Mouse (Mus musculus) forebrain, embryonic 16.5 days (tissue): ENCODE data around the gene Cep152. TPM values are rescaled to one million over a fixed set of nuclear protein-coding genes. Genes with fewer than 3 reads are reported as not detected.

Experiments used
- ATAC-seq: fragments of 200-750 bp; cut with Nextera tagmentation; 2 replicates; pipeline ENCODE4 v1.8.0; 2017; ENCODE audit warnings: mild to moderate bottlenecking, moderate library complexity
- H3K27ac ChIP-seq: fragments of 300-500 bp; sonication (generic); 2 replicates; pipeline ENCODE4 v1.5.1; 2014; ENCODE audit warnings: low read length, control low read depth
- H3K27me3 ChIP-seq: fragments of 300-500 bp; sonication (generic); replicated peaks from 2 replicates; pipeline ENCODE4 v1.6.1; 2014; ENCODE audit warnings: low read length; ENCODE audit not compliant: control insufficient read depth, insufficient read depth
- H3K36me3 ChIP-seq: fragments of 300-500 bp; sonication (generic); 2 replicates; pipeline ENCODE4 v1.6.1; 2014; ENCODE audit not compliant: control insufficient read depth, insufficient read depth
- H3K4me1 ChIP-seq: fragments of 300-500 bp; sonication (generic); replicated peaks from 2 replicates; pipeline ENCODE4 v1.6.1; 2014; ENCODE audit warnings: low read length; ENCODE audit not compliant: control insufficient read depth, insufficient read depth
- H3K4me2 ChIP-seq: fragments of 300-500 bp; sonication (generic); 2 replicates; pipeline ENCODE4 v1.6.1; 2014; ENCODE audit warnings: mild to moderate bottlenecking, low read length, control low read depth
- H3K4me3 ChIP-seq: fragments of 300-500 bp; sonication (generic); replicated peaks from 2 replicates; pipeline ENCODE4 v1.5.1; 2014; ENCODE audit warnings: mild to moderate bottlenecking, low read length, control low read depth
- H3K9ac ChIP-seq: fragments of 300-500 bp; sonication (generic); replicated peaks from 2 replicates; pipeline ENCODE4 v1.6.1; 2014; ENCODE audit warnings: low read depth, low read length, control low read depth
- H3K9me3 ChIP-seq: fragments of 300-500 bp; sonication (generic); 2 replicates; pipeline ENCODE4 v1.6.1; 2016; ENCODE audit warnings: low read length; ENCODE audit not compliant: control insufficient read depth
- WGBS: fragments of 180-500 bp; shearing (Covaris S2); extraction: QIAGEN DNeasy Blood & Tissue Kit; methylation state at CpG from one replicate; pipeline ENCODE4 v1.1.7; 2014; 5-methylcytosine and 5-hydroxymethylcytosine counted together
- polyA plus RNA-seq: library from polyadenylated mRNA; unstranded; fragments of >200 nt; fragmentation: Nextera tagmentation; extraction: Ambion mirVana; gene quantifications from 2 replicates; pipeline ENCODE4 v1.2.1, GENCODE M21; 2015

Gene Cep152
- polyA plus RNA-seq, 1 experiment from 2014 or later: 4.8 TPM

- Histone ChIP-seq H3K9me3 (no peaks in the 10 kb centered on the region), H3K27me3 (no peaks in the 10 kb centered on the region), H3K4me3 (no peak overlapping the region), H3K36me3 (no peaks in the 10 kb centered on the region), H3K27ac (no peak overlapping the region), H3K4me1 (peaks cover 5% of the 10 kb centered on the region), H3K9ac (no peak overlapping the region), H3K4me2 (no peak overlapping the region)
- 57% methylated on average over 6 of the region's 6 CpGs for WGBS
- peak; percentile 69 for ATAC-seq
Measured at GRCm38 (mm10) chr2:125644912-125645311, 20.0 kb upstream of the Cep152 start.

- 93% methylated on average over 7 of the region's 7 CpGs for WGBS
- ATAC-seq: no peak
- no peak overlapping the region for H3K9ac ChIP-seq
- H3K4me3 ChIP-seq: no peak overlapping the region
- no peak overlapping the region for H3K27ac ChIP-seq
- H3K27me3 ChIP-seq: no peaks in the 10 kb centered on the region
- no peaks in the 10 kb centered on the region for H3K4me1 ChIP-seq
- H3K9me3 ChIP-seq: no peaks in the 10 kb centered on the region
- H3K4me2 ChIP-seq: no peak overlapping the region
- no peaks in the 10 kb centered on the region for H3K36me3 ChIP-seq
Measured at GRCm38 (mm10) chr2:125637331-125637730, 12.4 kb upstream of the Cep152 start.

- Histone ChIP-seq H3K27ac (no peak overlapping the region), H3K36me3 (no peaks in the 10 kb centered on the region), H3K4me1 (peaks cover 6% of the 10 kb centered on the region), H3K9me3 (no peaks in the 10 kb centered on the region), H3K9ac (no peak overlapping the region), H3K4me2 (no peak overlapping the region), H3K27me3 (no peaks in the 10 kb centered on the region), H3K4me3 (no peak overlapping the region)
- no peak for ATAC-seq
- 95% methylated on average over 2 of the region's 2 CpGs for WGBS
Measured at GRCm38 (mm10) chr2:125630010-125630409, 5.1 kb upstream of the Cep152 start.

- Histone ChIP-seq H3K4me1 (peaks cover 17% of the 10 kb centered on the region), H3K27ac (no peak overlapping the region), H3K36me3 (no peaks in the 10 kb centered on the region), H3K9me3 (no peaks in the 10 kb centered on the region), H3K9ac (no peak overlapping the region), H3K27me3 (no peaks in the 10 kb centered on the region), H3K4me3 (no peak overlapping the region), H3K4me2 (no peak overlapping the region)
- 90% methylated on average over 6 of the region's 6 CpGs for WGBS
- ATAC-seq: no peak
Measured at GRCm38 (mm10) chr2:125628487-125628886, 3.6 kb upstream of the Cep152 start.

- Histone ChIP-seq H3K36me3 (no peaks in the 10 kb centered on the region), H3K9me3 (no peaks in the 10 kb centered on the region), H3K9ac (no peak overlapping the region), H3K4me2 (no peak overlapping the region), H3K27ac (no peak overlapping the region), H3K27me3 (no peaks in the 10 kb centered on the region), H3K4me3 (no peak overlapping the region), H3K4me1 (peaks cover 17% of the 10 kb centered on the region)
- 89% methylated on average over 4 of the region's 4 CpGs for WGBS
- ATAC-seq: no peak
Measured at GRCm38 (mm10) chr2:125626536-125626935, 1.6 kb upstream of the Cep152 start.

GRCm38 (mm10) chr2:125624127-125624685 lies 707 bp downstream of the Cep152 start:
- H3K27ac ChIP-seq: no peak overlapping the region
- no peaks in the 10 kb centered on the region for H3K9me3 ChIP-seq
- no peaks in the 10 kb centered on the region for H3K27me3 ChIP-seq
- H3K4me3 ChIP-seq: peak overlapping the region; percentile 81
- no peak for ATAC-seq
- peaks cover 17% of the 10 kb centered on the region for H3K4me1 ChIP-seq
- WGBS: 9% methylated on average over 9 of the region's 9 CpGs
- peak overlapping the region; percentile 63 for H3K4me2 ChIP-seq
- H3K36me3 ChIP-seq: no peaks in the 10 kb centered on the region; the same call in 1 of the 2 replicates
- H3K9ac ChIP-seq: peak overlapping the region; percentile 74

- no peak overlapping the region for H3K9ac ChIP-seq
- no peak overlapping the region for H3K4me3 ChIP-seq
- peaks cover 17% of the 10 kb centered on the region for H3K4me1 ChIP-seq
- no peak overlapping the region for H3K27ac ChIP-seq
- H3K4me2 ChIP-seq: no peak overlapping the region
- WGBS: 91% methylated on average over 15 of the region's 15 CpGs
- H3K27me3 ChIP-seq: no peaks in the 10 kb centered on the region
- no peaks in the 10 kb centered on the region for H3K9me3 ChIP-seq
- no peaks in the 10 kb centered on the region; the same call in 1 of the 2 replicates for H3K36me3 ChIP-seq
- no peak for ATAC-seq
Measured at GRCm38 (mm10) chr2:125623211-125623610, 1.7 kb downstream of the Cep152 start.

GRCm38 (mm10) chr2:125620213-125620907 lies 4.6 kb downstream of the Cep152 start:
- no peak for ATAC-seq
- H3K27me3 ChIP-seq: no peaks in the 10 kb centered on the region
- H3K9me3 ChIP-seq: no peaks in the 10 kb centered on the region
- no peak overlapping the region for H3K27ac ChIP-seq
- H3K4me2 ChIP-seq: no peak overlapping the region
- WGBS: 21% methylated on average over 25 of the region's 25 CpGs
- H3K36me3 ChIP-seq: peaks cover 2% of the 10 kb centered on the region
- H3K4me1 ChIP-seq: peaks cover 12% of the 10 kb centered on the region
- no peak overlapping the region for H3K4me3 ChIP-seq
- H3K9ac ChIP-seq: no peak overlapping the region

- WGBS: 84% methylated on average over 8 of the region's 8 CpGs
- H3K4me3 ChIP-seq: no peak overlapping the region
- no peaks in the 10 kb centered on the region for H3K27me3 ChIP-seq
- H3K4me1 ChIP-seq: no peaks in the 10 kb centered on the region
- H3K9me3 ChIP-seq: no peaks in the 10 kb centered on the region
- no peak for ATAC-seq
- H3K4me2 ChIP-seq: no peak overlapping the region
- no peak overlapping the region for H3K9ac ChIP-seq
- no peak overlapping the region for H3K27ac ChIP-seq
- peaks cover 4% of the 10 kb centered on the region for H3K36me3 ChIP-seq
Measured at GRCm38 (mm10) chr2:125615858-125616424, 9.0 kb downstream of the Cep152 start.
